Mouse (Mus musculus) small intestine, adult 2 months (tissue): Measurements from ENCODE around the gene Usp50.

Source experiments
- CTCF ChIP-seq: fragments of 200-500 bp; IDR thresholded peaks from 2 replicates; pipeline ENCODE4 v1.5.1; 2012; ENCODE audit warnings: low read depth, mild to moderate bottlenecking, control low read depth, inconsistent platforms, low read length, moderate library complexity, mixed read lengths; ENCODE audit not compliant: insufficient replicate concordance, insufficient read length; ENCODE audit errors: extremely low read depth
- POLR2A ChIP-seq: fragments of 200-500 bp; IDR thresholded peaks from 2 replicates; pipeline ENCODE4 v1.6.1; 2012; ENCODE audit warnings: low read depth, mild to moderate bottlenecking, control low read depth, inconsistent platforms, low read length, moderate library complexity

- no peak for TF ChIP-seq CTCF
- TF ChIP-seq POLR2A = no peak
These were observed 92.0 kb downstream of the Usp50 start for GRCm38 (mm10) chr2:126691290-126691689.
